Mouse (Mus musculus): Measurements from ENCODE around the gene Iqschfp. TPM values are rescaled to one million over a fixed set of nuclear protein-coding genes. Genes with fewer than 3 reads are reported as not detected.

Iqschfp gene
- total RNA-seq, 2 experiments from 2014 or later = 0.31 to 0.59 TPM

- DNase-seq (ENCODE audit: low spot score in 2 of 2) = no peak
Observed at GRCm38 (mm10) chr3:68517236-68517635, 625.2 kb downstream of the Iqschfp start.

- no peak for DNase-seq (ENCODE audit: low spot score in 2 of 2)
Observed at GRCm38 (mm10) chr3:68518041-68518440, 626.0 kb downstream of the Iqschfp start.

GRCm38 (mm10) chr3:68518586-68518985 lies 626.6 kb downstream of the Iqschfp start:
- no peak for DNase-seq (ENCODE audit: low spot score in 2 of 2)

- no peak for DNase-seq (ENCODE audit: low spot score in 2 of 2)
Observed at GRCm38 (mm10) chr3:68525361-68525878, 633.4 kb downstream of the Iqschfp start.

- no peak for DNase-seq (ENCODE audit: low spot score in 2 of 2)
Observed at GRCm38 (mm10) chr3:68526416-68526815, 634.4 kb downstream of the Iqschfp start.

GRCm38 (mm10) chr3:68527182-68527581 lies 635.1 kb downstream of the Iqschfp start:
- DNase-seq (ENCODE audit: low spot score in 2 of 2) = no peak

GRCm38 (mm10) chr3:68531908-68532307 lies 639.9 kb downstream of the Iqschfp start:
- no peak for DNase-seq (ENCODE audit: low spot score in 2 of 2)

GRCm38 (mm10) chr3:68534571-68535051 lies 642.6 kb downstream of the Iqschfp start:
- no peak for DNase-seq (ENCODE audit: low spot score in 2 of 2)

GRCm38 (mm10) chr3:68535160-68535728 lies 643.2 kb downstream of the Iqschfp start:
- DNase-seq (ENCODE audit: low spot score in 2 of 2) = no peak

GRCm38 (mm10) chr3:68536071-68536470 lies 644.0 kb downstream of the Iqschfp start:
- no peak for DNase-seq (ENCODE audit: low spot score in 2 of 2)

GRCm38 (mm10) chr3:68541688-68542087 lies 649.7 kb downstream of the Iqschfp start:
- DNase-seq (ENCODE audit: low spot score in 2 of 2) = no peak

GRCm38 (mm10) chr3:68542944-68543501 lies 651.0 kb downstream of the Iqschfp start:
- DNase-seq (ENCODE audit: low spot score in 2 of 2) = peak in 1 of 2 experiments; percentile 17

- DNase-seq (ENCODE audit: low spot score in 2 of 2) = no peak
Observed at GRCm38 (mm10) chr3:68544811-68545210, 652.8 kb downstream of the Iqschfp start.

GRCm38 (mm10) chr3:68545898-68546297 lies 653.9 kb downstream of the Iqschfp start:
- DNase-seq (ENCODE audit: low spot score in 2 of 2) = no peak

- DNase-seq (ENCODE audit: low spot score in 2 of 2) = no peak
Observed at GRCm38 (mm10) chr3:68555087-68555662, 663.1 kb downstream of the Iqschfp start.

GRCm38 (mm10) chr3:68556891-68557290 lies 664.9 kb downstream of the Iqschfp start:
- no peak for DNase-seq (ENCODE audit: low spot score in 2 of 2)

GRCm38 (mm10) chr3:68558744-68559143 lies 666.7 kb downstream of the Iqschfp start:
- DNase-seq (ENCODE audit: low spot score in 2 of 2) = no peak

GRCm38 (mm10) chr3:68560057-68560456 lies 668.0 kb downstream of the Iqschfp start:
- no peak for DNase-seq (ENCODE audit: low spot score in 2 of 2)

- no peak for DNase-seq (ENCODE audit: low spot score in 2 of 2)
Observed at GRCm38 (mm10) chr3:68562838-68563237, 670.8 kb downstream of the Iqschfp start.

GRCm38 (mm10) chr3:68563922-68564321 lies 671.9 kb downstream of the Iqschfp start:
- peak in 1 of 2 experiments; percentile 25 for DNase-seq (ENCODE audit: low spot score in 2 of 2)

- no peak for DNase-seq (ENCODE audit: low spot score in 2 of 2)
Observed at GRCm38 (mm10) chr3:68564978-68565674, 673.1 kb downstream of the Iqschfp start.

GRCm38 (mm10) chr3:68565675-68566055 lies 673.6 kb downstream of the Iqschfp start:
- no peak for DNase-seq (ENCODE audit: low spot score in 2 of 2)
